Mouse (Mus musculus) heart, adult 2 months (tissue): Measurements from ENCODE around the gene Mocs1.

Experiments used
- CTCF ChIP-seq: fragments of 200-600 bp; IDR thresholded peaks from 2 replicates; pipeline ENCODE4 v1.8.1; 2022; ENCODE audit warnings: antibody characterized with exemption, mild to moderate bottlenecking, moderate library complexity
- EP300 ChIP-seq: fragments of 200-500 bp; IDR thresholded peaks from 2 replicates; pipeline ENCODE4 v1.6.1; 2011; ENCODE audit warnings: low read depth, low read length, control low read depth; ENCODE audit not compliant: insufficient read depth
- POLR2A ChIP-seq: fragments of 200-500 bp; IDR thresholded peaks from 2 replicates; pipeline ENCODE4 v1.6.1; 2011; ENCODE audit warnings: mild to moderate bottlenecking, low read depth, low read length, control low read depth; ENCODE audit not compliant: insufficient read depth

GRCm38 (mm10) chr17:49450922-49451321, 22.8 kb downstream of the Mocs1 start:
- no peak for TF ChIP-seq CTCF
- no peak for TF ChIP-seq POLR2A
- TF ChIP-seq EP300, result no peak
